Mouse (Mus musculus): ENCODE results near the gene Tbata. TPM values are rescaled to one million over a fixed set of nuclear protein-coding genes. Genes with fewer than 3 reads are reported as not detected.
A peak's percentile ranks its signal among the peaks of the same experiment; 100 is the strongest.

The Tbata gene
- total and polyA plus RNA-seq, 2 experiments from 2014 or later, result 1.6 to 4.8 TPM

DNA sequence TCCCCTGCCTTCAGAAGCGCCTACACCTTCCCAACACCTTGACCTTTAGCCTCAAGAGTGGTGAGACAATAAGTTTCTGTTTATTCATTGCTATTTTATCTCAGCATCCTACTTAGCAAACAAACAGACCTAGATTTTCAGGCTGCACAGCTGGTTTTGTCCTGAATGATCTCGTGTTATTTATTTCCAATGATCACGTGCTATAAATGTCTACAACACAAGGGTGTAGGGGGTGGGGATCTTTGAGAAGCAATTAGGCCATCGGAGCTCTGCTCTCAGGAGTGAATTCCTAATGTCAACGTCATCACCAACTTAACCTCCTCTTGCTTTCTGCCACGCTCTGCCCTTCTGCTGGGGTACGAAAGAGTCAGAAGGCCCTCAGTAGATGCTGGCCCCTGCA is 11.7 kb upstream of the Tbata start:
- Histone ChIP-seq H3K36me3 (ENCODE audit: insufficient read depth, low read length) (no peaks in the 10 kb centered on the region), H3K4me2 (ENCODE audit: low read depth, low read length) (no peak overlapping the region), H3K27ac (no peak overlapping the region), H3K9ac (replicated peaks; ENCODE audit: low read length) (no peak overlapping the region), H3K27me3 (ENCODE audit: insufficient read depth, low read length) (no peaks in the 10 kb centered on the region), H3K4me1 (ENCODE audit: insufficient read depth, low read length) (no peaks in the 10 kb centered on the region), H3K4me3 (ENCODE audit: low read length) (no peak overlapping the region), H3K9me3 (ENCODE audit: low read length) (no peaks in the 10 kb centered on the region)
- ATAC-seq (no peak), DNase-seq (ENCODE audit: low spot score) (no peak)
- no peak for TF ChIP-seq CTCF (IDR thresholded peaks at IDR 0.05; ENCODE audit: low read depth)
- 88% methylated on average over 7 of the region's 7 CpGs for WGBS

DNA sequence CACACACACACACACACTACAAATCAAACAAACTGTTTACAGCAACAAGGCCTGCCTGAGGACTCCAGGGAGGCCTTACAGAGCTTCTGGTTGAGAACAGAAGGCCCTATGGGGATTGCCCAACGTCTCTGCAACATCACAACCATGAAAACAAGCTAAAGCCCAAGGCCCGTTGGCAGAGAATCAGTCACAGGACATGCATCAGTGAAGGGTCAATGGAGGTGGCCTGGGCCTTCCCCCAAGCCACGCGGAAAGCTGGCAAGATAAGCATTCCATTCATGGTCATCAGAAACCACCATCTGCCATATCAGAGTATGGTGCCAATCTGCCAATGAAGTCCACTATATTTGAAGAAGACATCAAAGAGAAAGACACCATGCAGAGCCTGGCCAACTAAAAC is 11.1 kb upstream of the Tbata start:
- Histone ChIP-seq H3K27ac (no peak overlapping the region), H3K27me3 (ENCODE audit: insufficient read depth, low read length) (no peaks in the 10 kb centered on the region), H3K36me3 (ENCODE audit: insufficient read depth, low read length) (no peaks in the 10 kb centered on the region), H3K4me1 (ENCODE audit: insufficient read depth, low read length) (no peaks in the 10 kb centered on the region), H3K4me3 (ENCODE audit: low read length) (no peak overlapping the region), H3K9ac (replicated peaks; ENCODE audit: low read length) (no peak overlapping the region), H3K9me3 (ENCODE audit: low read length) (no peaks in the 10 kb centered on the region), H3K4me2 (ENCODE audit: low read depth, low read length) (no peak overlapping the region)
- 64% methylated on average over 4 of the region's 4 CpGs for WGBS
- no peak for DNase-seq (ENCODE audit: low spot score)
- no peak for ATAC-seq
- TF ChIP-seq CTCF (IDR thresholded peaks at IDR 0.05; ENCODE audit: low read depth), result no peak

DNA sequence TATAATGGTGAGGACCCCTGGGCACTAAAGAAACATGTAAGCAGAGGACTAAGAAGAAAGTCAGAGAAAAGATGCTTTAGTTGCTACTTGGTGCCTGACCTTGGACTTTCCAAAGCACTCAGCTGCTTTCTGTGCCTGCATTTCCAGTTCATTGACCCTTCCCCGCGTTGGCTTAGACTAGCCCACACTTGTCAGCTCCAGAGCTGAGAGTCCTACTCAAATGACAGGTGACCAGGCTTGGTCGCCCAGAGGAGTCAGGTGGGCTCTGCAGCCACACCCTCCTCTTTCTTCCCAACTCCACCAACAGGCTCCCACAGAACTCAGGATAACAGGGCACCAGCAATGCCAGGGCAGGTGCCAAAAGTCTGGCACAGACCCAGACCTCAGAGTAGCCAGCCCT is 9.4 kb upstream of the Tbata start:
- Histone ChIP-seq H3K9me3 (ENCODE audit: low read length) (no peaks in the 10 kb centered on the region), H3K36me3 (ENCODE audit: insufficient read depth, low read length) (no peaks in the 10 kb centered on the region), H3K27me3 (ENCODE audit: insufficient read depth, low read length) (no peaks in the 10 kb centered on the region), H3K4me2 (ENCODE audit: low read depth, low read length) (no peak overlapping the region), H3K4me3 (ENCODE audit: low read length) (no peak overlapping the region), H3K4me1 (ENCODE audit: insufficient read depth, low read length) (no peaks in the 10 kb centered on the region), H3K27ac (no peak overlapping the region), H3K9ac (replicated peaks; ENCODE audit: low read length) (no peak overlapping the region)
- TF ChIP-seq CTCF (IDR thresholded peaks at IDR 0.05; ENCODE audit: low read depth), result no peak
- 72% methylated on average over 3 of the region's 3 CpGs for WGBS
- ATAC-seq, result no peak
- no peak for DNase-seq (ENCODE audit: low spot score)

DNA sequence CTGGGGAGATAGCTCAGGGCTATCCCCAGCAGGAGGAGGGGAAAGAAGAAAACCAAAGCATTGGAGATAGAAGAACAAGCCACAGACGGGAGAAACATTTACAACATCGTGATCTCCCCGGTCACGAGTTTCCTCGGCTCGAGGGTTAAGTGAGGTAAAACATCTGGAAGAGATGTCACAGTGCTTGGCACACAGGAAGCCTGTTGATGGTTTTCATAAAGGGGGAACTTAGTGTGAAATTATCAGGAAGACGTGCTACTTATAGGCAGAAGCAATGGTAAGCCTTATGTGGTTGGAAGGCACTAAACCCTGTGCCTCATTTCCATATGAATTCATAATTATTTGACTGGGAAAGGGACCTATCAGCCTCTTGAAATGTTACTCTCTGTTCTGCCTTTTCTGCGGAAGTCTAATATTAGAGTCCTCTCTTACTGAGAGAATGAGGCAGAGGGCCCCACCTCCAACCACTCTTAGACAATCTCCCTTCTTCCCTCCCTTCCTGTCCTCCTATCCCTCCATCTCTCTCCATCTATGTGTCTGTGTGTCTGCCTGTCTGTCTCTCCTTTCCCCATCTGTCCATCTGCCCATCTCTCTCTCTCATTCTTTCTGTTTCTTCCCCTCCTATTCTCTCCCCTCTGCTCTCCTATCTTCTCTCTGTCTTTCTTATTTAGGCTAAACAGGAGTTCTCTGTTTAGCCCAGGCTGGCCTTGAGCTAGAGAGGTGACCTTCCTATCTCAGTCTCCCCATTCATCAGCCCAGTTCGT is 4.2 kb upstream of the Tbata start:
- no peak for ATAC-seq
- no peak for TF ChIP-seq CTCF (IDR thresholded peaks at IDR 0.05; ENCODE audit: low read depth)

DNA sequence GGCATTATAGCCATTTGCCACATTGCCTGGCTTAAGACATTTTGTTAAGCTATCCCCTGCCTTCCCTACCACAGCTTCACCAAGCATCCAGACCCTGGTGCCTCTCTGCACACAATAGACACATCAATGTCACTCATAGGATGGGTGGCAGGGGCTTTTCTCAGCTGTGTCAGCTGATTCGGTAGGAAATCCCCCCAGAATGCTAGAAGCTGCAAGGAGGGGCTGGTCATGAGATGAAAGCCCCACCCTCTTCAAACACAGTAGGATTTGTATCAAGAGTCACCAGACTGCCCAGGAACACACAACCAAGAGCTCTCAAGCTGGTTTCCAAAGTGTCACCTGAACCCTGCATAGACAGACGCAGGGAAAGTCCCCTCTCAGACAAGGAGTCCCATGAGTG is 3.4 kb upstream of the Tbata start:
- Histone ChIP-seq H3K27me3 (ENCODE audit: insufficient read depth, low read length) (no peaks in the 10 kb centered on the region), H3K4me1 (ENCODE audit: insufficient read depth, low read length) (no peaks in the 10 kb centered on the region), H3K9ac (replicated peaks; ENCODE audit: low read length) (no peak overlapping the region), H3K4me3 (ENCODE audit: low read length) (no peak overlapping the region), H3K9me3 (ENCODE audit: low read length) (no peaks in the 10 kb centered on the region), H3K27ac (no peak overlapping the region), H3K36me3 (ENCODE audit: insufficient read depth, low read length) (no peaks in the 10 kb centered on the region), H3K4me2 (ENCODE audit: low read depth, low read length) (no peak overlapping the region)
- TF ChIP-seq CTCF (IDR thresholded peaks at IDR 0.05; ENCODE audit: low read depth), result no peak
- ATAC-seq, result no peak
- DNase-seq (ENCODE audit: low spot score), result no peak
- WGBS, result 63% methylated on average over 2 of the region's 2 CpGs

More for the DNA sequence above, 4.2 kb upstream of the Tbata start:
- Histone ChIP-seq H3K4me1 (ENCODE audit: insufficient read depth, low read length) (no peaks in the 10 kb centered on the region), H3K27me3 (ENCODE audit: insufficient read depth, low read length) (no peaks in the 10 kb centered on the region), H3K36me3 (ENCODE audit: insufficient read depth, low read length) (no peaks in the 10 kb centered on the region), H3K9ac (replicated peaks; ENCODE audit: low read length) (no peak overlapping the region), H3K9me3 (ENCODE audit: low read length) (no peaks in the 10 kb centered on the region), H3K4me2 (ENCODE audit: low read depth, low read length) (no peak overlapping the region), H3K4me3 (ENCODE audit: low read length) (no peak overlapping the region), H3K27ac (no peak overlapping the region)
- no peak for DNase-seq (ENCODE audit: low spot score)
- 81% methylated on average over 9 of the region's 9 CpGs for WGBS

DNA sequence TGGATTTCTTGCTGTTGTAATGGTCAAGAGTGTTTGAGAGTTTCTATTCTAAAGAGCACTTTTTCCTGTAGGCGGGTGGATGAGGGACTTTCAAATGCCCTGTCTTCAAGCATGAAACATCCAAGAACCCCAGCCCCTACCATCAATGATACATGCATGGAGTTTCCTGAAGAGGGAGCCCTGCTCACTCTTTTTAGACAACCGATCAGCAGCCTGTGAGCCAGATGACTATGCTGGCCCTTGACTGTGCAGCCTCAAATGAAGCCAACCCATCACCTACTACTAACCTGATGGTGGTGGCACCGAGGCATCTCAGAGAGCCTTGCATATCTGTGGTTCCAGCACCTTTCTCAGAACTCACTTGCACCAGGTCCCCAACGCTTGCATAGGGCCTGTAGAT is 742 bp downstream of the Tbata start:
- WGBS, result 86% methylated on average over 4 of the region's 4 CpGs
- no peak overlapping the region for H3K9ac ChIP-seq (replicated peaks; ENCODE audit: low read length)
- H3K27me3 ChIP-seq (ENCODE audit: insufficient read depth, low read length), result no peaks in the 10 kb centered on the region
- DNase-seq (ENCODE audit: low spot score) (no peak), ATAC-seq (no peak)
- no peak overlapping the region for H3K4me3 ChIP-seq (ENCODE audit: low read length)
- no peak overlapping the region for H3K27ac ChIP-seq
- H3K4me1 ChIP-seq (ENCODE audit: insufficient read depth, low read length), result no peaks in the 10 kb centered on the region
- no peak overlapping the region for H3K4me2 ChIP-seq (ENCODE audit: low read depth, low read length)
- no peaks in the 10 kb centered on the region for H3K36me3 ChIP-seq (ENCODE audit: insufficient read depth, low read length)
- no peaks in the 10 kb centered on the region for H3K9me3 ChIP-seq (ENCODE audit: low read length)
- 0 out of 2 replicates have a peak, but pooled peaks have one; percentile 21 for TF ChIP-seq CTCF (IDR thresholded peaks at IDR 0.05; ENCODE audit: low read depth)

DNA sequence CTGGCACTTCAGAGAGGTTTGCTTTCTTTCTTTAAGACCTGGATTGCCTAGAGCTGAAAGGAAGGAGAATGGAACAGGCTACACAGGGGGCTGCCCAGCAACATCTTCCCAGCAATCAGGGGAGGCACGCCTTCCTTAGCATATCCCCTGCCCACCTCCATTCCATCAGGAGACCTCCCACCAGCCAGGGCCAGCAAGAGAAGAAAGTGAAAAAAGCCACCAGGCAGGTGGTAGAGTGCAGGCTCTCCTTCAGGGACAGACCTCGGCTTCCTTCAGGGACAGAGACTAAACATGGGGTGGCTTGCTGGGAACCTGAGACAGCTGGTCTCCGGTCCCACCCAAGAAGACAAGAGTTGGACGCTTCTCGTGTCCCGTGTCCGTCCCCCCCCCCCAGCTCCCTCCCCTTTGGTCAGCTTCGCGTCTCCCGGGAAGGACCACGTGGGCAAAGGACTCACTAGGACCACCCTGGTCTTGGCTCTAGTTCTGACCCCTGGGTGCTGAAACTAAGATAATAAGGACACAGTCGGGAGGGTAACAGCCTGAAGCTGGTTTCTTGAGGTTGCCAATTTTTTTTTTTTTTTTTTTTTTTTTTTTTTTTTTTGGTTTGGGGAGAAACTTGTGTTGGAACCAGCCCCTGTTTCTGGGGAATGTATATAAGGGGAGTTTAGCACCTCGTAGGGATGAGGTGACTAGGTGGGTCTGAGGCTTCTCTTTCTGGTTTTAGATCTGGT is 3.1 kb downstream of the Tbata start:
- Histone ChIP-seq H3K9me3 (ENCODE audit: low read length) (no peaks in the 10 kb centered on the region), H3K9ac (replicated peaks; ENCODE audit: low read length) (no peak overlapping the region), H3K4me1 (ENCODE audit: insufficient read depth, low read length) (no peaks in the 10 kb centered on the region), H3K27me3 (ENCODE audit: insufficient read depth, low read length) (no peaks in the 10 kb centered on the region), H3K36me3 (ENCODE audit: insufficient read depth, low read length) (no peaks in the 10 kb centered on the region), H3K27ac (peak overlapping the region; percentile 13; the same call in 1 of the 2 replicates), H3K4me2 (ENCODE audit: low read depth, low read length) (no peak overlapping the region), H3K4me3 (ENCODE audit: low read length) (no peak overlapping the region)
- whole genome bisulfite sequencing, result 38% methylated on average over 13 of the region's 13 CpGs
- DNase-seq (ENCODE audit: low spot score), result no peak
- ATAC-seq, result 0 out of 2 replicates have a peak, but pooled peaks have one; percentile 13
- no peak for TF ChIP-seq CTCF (IDR thresholded peaks at IDR 0.05; ENCODE audit: low read depth)
